Mouse (Mus musculus) small intestine, adult 2 months (tissue): ENCODE data around the gene Rtn2. TPM values are rescaled to one million over a fixed set of nuclear protein-coding genes. Genes with fewer than 3 reads are reported as not detected.
A peak's percentile ranks its signal among the peaks of the same experiment; 100 is the strongest.
"Not testable (repeated sequence)": the region's sequence is repeated elsewhere in the genome, so short reads cannot be mapped to it uniquely, and the experiment has no call there.

Experiments used
- H3K27ac ChIP-seq: fragments of 200-500 bp; 2 replicates; pipeline ENCODE4 v1.5.1; 2012; ENCODE audit warnings: low read depth, low read length, control low read depth, inconsistent platforms; ENCODE audit not compliant: insufficient read depth
- H3K27me3 ChIP-seq: fragments of 200-500 bp; 2 replicates; pipeline ENCODE4 v1.6.1; 2012; ENCODE audit warnings: mild to moderate bottlenecking, moderate library complexity, low read length, inconsistent platforms; ENCODE audit not compliant: control insufficient read depth, insufficient read depth
- H3K36me3 ChIP-seq: fragments of 200-500 bp; 2 replicates; pipeline ENCODE4 v1.6.1; 2012; ENCODE audit warnings: mild to moderate bottlenecking, low read length, control low read depth, inconsistent platforms; ENCODE audit not compliant: control insufficient read depth, insufficient read depth
- H3K4me1 ChIP-seq: fragments of 200-500 bp; 2 replicates; pipeline ENCODE4 v1.6.1; 2012; ENCODE audit warnings: low read length, inconsistent platforms, mixed read lengths; ENCODE audit not compliant: control insufficient read depth, insufficient read depth, insufficient read length
- H3K4me3 ChIP-seq: fragments of 200-500 bp; 2 replicates; pipeline ENCODE4 v1.5.1; 2012; ENCODE audit warnings: low read depth, mild to moderate bottlenecking, control low read depth, inconsistent platforms, low read length, moderate library complexity
- CTCF ChIP-seq: fragments of 200-500 bp; IDR thresholded peaks from 2 replicates; pipeline ENCODE4 v1.5.1; 2012; ENCODE audit warnings: low read depth, mild to moderate bottlenecking, control low read depth, inconsistent platforms, low read length, moderate library complexity, mixed read lengths; ENCODE audit not compliant: insufficient replicate concordance, insufficient read length; ENCODE audit errors: extremely low read depth
- POLR2A ChIP-seq: fragments of 200-500 bp; IDR thresholded peaks from 2 replicates; pipeline ENCODE4 v1.6.1; 2012; ENCODE audit warnings: low read depth, mild to moderate bottlenecking, control low read depth, inconsistent platforms, low read length, moderate library complexity
- WGBS: fragments of 180-500 bp; shearing (Covaris S2); methylation state at CpG from one replicate; pipeline ENCODE4 v1.1.7; 2018; 5-methylcytosine and 5-hydroxymethylcytosine counted together
- polyA plus RNA-seq: library from polyadenylated mRNA; depleted of rRNA; stranded (reverse); fragments of >200 nt; gene quantifications from 2 replicates; pipeline ENCODE4 v1.2.3, GENCODE M21; 2012

Gene Rtn2
- polyA plus RNA-seq, 1 experiment: 11.7 TPM

DNA sequence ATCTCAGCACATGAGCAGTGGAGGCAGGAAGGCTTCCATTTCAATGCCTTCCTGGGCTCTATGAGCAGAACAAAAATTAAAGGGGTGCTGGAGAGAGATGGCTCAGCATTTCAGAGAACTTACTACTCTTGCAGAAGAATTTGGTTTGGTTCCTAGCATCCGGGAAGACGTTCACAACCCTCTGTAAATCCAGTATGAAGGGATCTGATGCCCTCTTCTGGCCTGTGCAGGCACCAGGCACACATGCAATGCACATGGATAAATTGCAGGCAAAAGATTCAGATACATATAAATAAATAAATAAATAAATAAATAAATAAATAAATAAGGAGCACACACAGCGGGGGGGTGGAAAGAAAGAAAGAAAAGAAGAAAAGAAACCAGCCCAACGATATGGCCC lies 6.2 kb upstream of the Rtn2 start:
- peaks cover 14% of the 10 kb centered on the region for H3K27me3 ChIP-seq
- no peak overlapping the region for H3K4me3 ChIP-seq
- TF ChIP-seq CTCF: peak; percentile 49; the same call in 1 of the 2 replicates
- TF ChIP-seq POLR2A: no peak
- WGBS: 47% methylated on average over 4 of the region's 4 CpGs
- no peak overlapping the region for H3K27ac ChIP-seq
- H3K36me3 ChIP-seq: no peaks in the 10 kb centered on the region
- peaks cover 14% of the 10 kb centered on the region for H3K4me1 ChIP-seq

DNA sequence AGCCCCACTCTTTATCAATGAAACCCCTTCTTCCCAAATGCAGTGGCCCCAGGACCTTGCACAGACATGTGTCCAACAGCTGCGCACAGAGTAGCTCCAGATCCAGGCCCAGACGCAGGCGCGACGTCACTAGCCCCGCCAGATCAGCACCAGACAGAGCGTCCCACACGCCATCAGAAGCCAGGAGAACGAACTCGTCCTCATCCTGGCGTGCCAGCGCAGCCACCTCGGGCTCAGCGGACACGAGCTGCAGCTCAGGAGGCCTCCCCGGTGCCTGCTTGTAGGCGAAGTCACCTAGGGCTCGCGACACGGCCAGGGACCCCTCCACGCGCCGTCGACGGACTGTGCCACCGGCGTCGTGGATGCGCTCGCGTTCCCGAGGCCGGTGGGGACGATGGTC lies 3.4 kb upstream of the Rtn2 start:
- Histone ChIP-seq H3K4me3 (peak overlapping the region; percentile 58), H3K4me1 (peaks cover 19% of the 10 kb centered on the region), H3K27me3 (peaks cover 21% of the 10 kb centered on the region), H3K36me3 (no peaks in the 10 kb centered on the region), H3K27ac (no peak overlapping the region)
- 5% methylated on average over 34 of the region's 34 CpGs for WGBS
- no peak for TF ChIP-seq POLR2A

DNA sequence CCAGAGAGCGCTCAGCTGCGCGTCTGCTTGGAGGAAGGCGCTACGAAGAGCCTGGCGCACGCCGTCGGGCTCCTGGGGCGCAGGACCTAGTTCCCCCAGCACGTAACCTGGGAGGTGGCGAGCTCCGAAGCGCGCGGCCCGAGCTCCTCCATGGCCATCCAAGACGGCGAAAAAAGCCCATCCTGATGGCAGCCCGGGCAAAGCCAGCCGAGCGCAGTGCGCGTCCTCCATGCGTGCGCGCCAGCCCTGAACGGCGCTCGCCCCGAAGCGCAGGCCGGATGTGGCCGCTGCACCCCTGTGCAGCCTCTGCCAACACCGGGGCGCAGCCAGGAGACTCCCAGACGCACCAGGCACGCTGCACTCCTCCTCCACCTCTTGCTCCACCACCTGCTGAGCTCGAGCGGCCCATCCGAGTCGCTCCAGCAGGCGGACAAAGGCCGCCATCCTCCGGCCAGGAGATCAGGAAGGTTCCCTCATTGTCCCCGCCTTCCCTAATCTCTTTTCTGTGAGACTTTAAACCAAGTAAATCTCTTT lies 2.8 kb upstream of the Rtn2 start, which contains the start of gene Ppm1n:
Ppm1n (minus strand) TSS at position 484 of the 534 bp plus-strand sequence.
- Histone ChIP-seq H3K27me3 (peaks cover 21% of the 10 kb centered on the region), H3K4me1 (peaks cover 19% of the 10 kb centered on the region), H3K27ac (no peak within 1 kb of the TSS), H3K36me3 (no peaks in the 10 kb centered on the region), H3K4me3 (peak within 1 kb of the TSS; percentile 58)
- WGBS: 1% methylated on average over 46 of the region's 46 CpGs
- TF ChIP-seq CTCF: peak; percentile 26; the same call in 1 of the 2 replicates
- TF ChIP-seq POLR2A: no peak

DNA sequence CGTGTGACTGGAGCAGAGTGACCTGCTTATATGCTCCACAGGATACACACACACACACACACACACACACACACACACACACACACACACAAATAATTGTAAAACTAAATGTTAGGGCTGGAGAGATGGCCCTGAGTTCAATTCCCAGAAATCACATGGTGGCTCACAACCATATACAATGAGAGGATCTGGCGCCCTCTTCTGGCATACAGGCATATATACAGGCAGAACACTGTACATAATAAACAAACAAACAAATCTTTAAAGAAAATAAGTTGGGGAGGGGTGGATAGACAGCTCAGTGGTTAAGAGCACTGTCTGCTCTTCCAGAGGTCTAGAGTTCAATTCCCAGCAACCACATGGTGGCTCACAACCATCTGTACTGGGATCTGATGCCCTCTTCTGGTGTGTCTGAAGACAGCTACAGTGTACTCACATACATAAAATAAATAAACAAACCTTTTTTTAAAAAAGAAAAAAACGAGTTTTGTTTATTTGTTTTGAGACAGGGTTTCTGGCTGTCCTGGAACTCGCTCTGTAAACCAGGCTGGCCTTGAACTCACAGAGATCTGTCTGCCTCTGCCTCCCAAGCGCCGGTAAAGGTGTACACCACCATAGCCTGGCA lies 632 bp upstream of the Rtn2 start:
- H3K27me3 ChIP-seq: peaks cover 21% of the 10 kb centered on the region
- peak overlapping the region; percentile 67; the same call in 1 of the 2 replicates for H3K4me3 ChIP-seq

DNA sequence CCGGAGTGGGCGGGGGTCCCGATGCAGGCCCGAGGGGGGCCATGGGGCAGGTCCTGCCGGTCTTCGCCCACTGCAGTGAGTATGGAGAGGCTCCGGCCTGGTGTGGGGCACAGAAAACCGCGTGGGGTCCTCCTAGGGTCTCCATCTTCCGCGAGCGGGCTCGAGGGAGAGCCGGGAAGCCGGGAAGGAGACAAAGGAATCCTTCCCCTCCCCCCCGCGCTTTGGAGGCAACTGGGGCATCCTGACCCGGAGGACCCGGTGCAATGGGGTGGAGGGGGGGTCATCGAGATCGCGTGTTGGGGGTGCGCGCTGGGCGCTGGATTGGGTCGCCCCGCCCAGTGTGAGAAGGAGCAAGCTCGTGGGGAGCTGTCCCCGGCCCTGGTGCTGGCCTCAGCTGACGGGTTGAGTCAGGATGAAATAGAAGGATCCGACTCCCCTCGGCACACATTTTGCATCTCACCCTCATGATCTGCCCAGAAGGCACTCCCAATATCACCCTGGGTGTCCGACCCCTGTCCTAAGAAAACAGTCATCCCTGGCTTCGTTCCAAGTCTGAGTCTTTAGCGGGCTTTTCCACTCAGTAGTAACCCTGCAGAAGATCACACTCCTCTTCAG lies 474 bp downstream of the Rtn2 start:
- TF ChIP-seq CTCF (no peak), POLR2A (no peak)
- peak overlapping the region; percentile 67 for H3K4me3 ChIP-seq
- peaks cover 19% of the 10 kb centered on the region for H3K4me1 ChIP-seq
- H3K27ac ChIP-seq: no peak overlapping the region
- no peaks in the 10 kb centered on the region for H3K36me3 ChIP-seq
- H3K27me3 ChIP-seq: peaks cover 21% of the 10 kb centered on the region
- under 1% methylated on average over 34 of the region's 35 CpGs for WGBS

More for the DNA sequence above, 632 bp upstream of the Rtn2 start:
- TF ChIP-seq CTCF: peak; percentile 48; the same call in 1 of the 2 replicates
- H3K36me3 ChIP-seq, H3K27ac ChIP-seq: not testable (repeated sequence)
- H3K4me1 ChIP-seq: peaks cover 19% of the 10 kb centered on the region
- WGBS: 34% methylated on average over 6 of the region's 6 CpGs

DNA sequence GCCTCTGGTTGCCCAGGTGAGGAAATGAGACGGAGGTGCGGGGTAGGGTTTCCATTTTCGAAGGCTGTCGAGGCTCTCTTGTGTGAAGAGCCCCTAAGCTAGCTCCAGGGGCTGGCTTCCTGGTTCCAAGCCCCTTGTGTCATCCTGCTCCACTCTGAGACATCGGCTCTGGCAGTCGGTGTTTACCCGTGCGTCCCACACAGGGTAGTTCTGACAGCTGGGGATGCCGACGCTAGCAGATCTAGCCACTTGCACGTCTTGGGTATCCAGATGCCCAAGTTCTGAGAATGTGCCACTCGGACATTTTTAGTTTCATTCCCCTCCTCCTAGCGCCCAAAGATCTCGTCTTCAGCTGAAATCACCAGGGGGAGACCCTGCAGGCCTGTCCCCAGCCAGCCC lies 981 bp downstream of the Rtn2 start:
- Histone ChIP-seq H3K36me3 (no peaks in the 10 kb centered on the region), H3K27me3 (peaks cover 18% of the 10 kb centered on the region; the same call in 1 of the 2 replicates), H3K27ac (no peak overlapping the region), H3K4me3 (no peak overlapping the region), H3K4me1 (peaks cover 19% of the 10 kb centered on the region)
- TF ChIP-seq CTCF (no peak), POLR2A (no peak)
- WGBS: 41% methylated on average over 14 of the region's 14 CpGs

DNA sequence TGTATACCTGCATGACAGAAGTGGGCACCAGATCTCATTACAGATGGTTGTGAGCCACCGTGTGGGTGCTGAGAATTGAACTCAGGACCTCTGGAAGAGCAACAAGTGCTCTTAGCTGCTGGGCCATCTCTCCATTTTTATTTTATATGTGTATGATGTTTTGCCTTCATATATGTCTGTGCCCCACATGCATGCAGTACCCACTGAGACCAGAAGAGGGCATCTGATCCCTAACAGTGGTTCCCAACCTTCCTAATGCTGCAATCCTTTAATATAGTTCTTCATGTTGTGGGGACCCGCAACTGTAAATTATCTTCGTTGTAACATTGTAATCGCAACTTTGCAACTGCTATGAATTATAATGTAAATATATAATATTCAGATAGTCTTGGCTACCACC lies 2.3 kb downstream of the Rtn2 start:
- WGBS: 21% methylated on average over 4 of the region's 4 CpGs
- Histone ChIP-seq H3K27ac (no peak overlapping the region), H3K4me1 (peaks cover 9% of the 10 kb centered on the region), H3K4me3 (no peak overlapping the region), H3K36me3 (no peaks in the 10 kb centered on the region), H3K27me3 (peaks cover 9% of the 10 kb centered on the region; the same call in 1 of the 2 replicates)
- TF ChIP-seq CTCF (no peak), POLR2A (no peak)
